Mouse (Mus musculus) adrenal gland, postnatal 25 days (tissue): Measurements from ENCODE around the gene Myh7b. TPM values are rescaled to one million over a fixed set of nuclear protein-coding genes. Genes with fewer than 3 reads are reported as not detected.

ENCODE experiments used
- DNase-seq: peaks from one replicate; pipeline ENCODE4 v3.0.0; 2021; ENCODE audit warnings: mixed read lengths
- long read RNA-seq: library from polyadenylated mRNA; stranded (forward); transcript quantifications from one replicate; pipeline ENCODE4 v2.0.0, GENCODE M21; 2021
- total RNA-seq: library from RNA; stranded (reverse); gene quantifications from 2 replicates; pipeline ENCODE4 v1.2.3, GENCODE M21; 2021

The Myh7b gene
- total RNA-seq = 0.24 TPM in 1 of 2 replicates, not detected in the other
- long read RNA-seq = 0 reads

DNA sequence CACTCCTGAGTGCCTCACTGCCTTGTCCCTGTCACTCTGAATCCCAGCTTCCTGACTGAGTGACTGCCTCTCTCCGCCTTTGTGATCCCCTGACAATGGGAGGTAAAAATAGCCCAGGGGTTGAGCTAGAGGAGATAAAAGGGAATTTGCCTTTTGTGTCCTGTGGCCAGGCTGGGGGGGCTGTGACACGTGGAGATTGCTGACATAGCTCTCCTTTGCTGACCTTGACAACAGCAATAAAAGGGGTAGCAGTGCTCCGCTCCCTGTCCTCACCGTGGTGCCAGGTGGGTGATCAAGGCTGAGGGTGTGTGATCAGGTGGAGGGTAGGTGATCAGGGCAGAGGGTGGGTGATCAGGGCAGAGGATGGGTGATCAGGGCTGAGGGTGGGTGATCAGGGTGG is at the start of gene Myh7b:
TSS of gene Myh7b (plus strand) at position 235 of the 400 bp plus-strand sequence.
- no peak for DNase-seq

DNA sequence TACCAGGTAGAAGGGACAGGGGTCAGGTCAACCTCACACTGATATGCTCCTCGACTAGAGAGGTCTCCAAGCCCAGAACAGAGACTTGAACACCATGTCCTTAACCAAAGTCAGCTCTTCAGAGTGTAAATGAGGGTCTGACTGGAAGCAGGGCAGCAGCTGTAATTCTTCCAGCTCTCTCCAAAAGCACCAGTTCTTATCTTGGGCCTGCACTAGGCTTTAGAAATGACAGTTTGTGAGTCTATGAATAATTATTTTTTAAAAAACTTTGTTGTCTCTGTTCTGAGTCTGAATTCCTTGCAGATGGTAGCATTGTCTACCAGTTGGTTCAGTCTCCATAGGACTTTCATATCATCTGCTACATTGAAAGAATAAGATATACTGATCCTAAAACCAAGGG is 48.8 kb upstream of the Myh7b start:
- DNase-seq = no peak

DNA sequence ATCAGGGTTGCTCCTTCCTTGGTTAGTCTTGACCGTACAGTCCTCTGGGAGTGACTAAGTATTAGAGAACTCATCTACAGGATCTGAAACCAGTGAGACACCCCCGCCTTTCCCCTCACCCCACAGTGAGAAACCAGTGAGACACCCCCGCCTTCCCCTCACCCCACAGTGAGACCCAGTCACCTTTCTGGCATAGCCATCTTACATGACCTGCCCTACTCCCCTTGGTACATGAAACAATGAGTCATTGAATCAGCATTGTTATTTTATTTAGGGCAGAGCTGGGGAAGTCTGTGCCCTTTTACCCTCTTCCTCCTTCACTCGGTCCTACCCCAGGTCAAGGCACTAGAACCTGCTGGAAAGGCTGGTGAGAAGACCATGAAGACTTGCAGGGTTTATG is 48.1 kb upstream of the Myh7b start:
- DNase-seq = no peak

DNA sequence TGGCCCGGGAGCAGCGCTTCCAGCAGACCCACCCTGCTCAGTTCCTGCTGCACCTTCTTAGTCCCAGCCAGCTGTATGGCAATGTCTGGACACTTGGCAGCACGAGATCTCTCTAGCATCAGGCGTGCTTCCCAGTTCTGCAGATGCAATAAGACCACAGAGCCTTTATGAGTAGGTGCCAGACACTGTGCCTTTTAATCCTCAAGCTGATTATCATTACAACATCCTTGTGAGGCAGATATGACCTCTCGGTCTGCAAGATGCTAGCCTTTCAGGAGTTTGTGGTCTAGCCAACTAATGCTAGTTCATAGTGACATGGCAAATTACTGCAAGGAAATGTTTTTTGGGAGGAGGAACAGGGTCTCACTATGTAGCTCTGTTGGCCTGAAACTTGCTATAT is 43.3 kb upstream of the Myh7b start:
- no peak for DNase-seq

DNA sequence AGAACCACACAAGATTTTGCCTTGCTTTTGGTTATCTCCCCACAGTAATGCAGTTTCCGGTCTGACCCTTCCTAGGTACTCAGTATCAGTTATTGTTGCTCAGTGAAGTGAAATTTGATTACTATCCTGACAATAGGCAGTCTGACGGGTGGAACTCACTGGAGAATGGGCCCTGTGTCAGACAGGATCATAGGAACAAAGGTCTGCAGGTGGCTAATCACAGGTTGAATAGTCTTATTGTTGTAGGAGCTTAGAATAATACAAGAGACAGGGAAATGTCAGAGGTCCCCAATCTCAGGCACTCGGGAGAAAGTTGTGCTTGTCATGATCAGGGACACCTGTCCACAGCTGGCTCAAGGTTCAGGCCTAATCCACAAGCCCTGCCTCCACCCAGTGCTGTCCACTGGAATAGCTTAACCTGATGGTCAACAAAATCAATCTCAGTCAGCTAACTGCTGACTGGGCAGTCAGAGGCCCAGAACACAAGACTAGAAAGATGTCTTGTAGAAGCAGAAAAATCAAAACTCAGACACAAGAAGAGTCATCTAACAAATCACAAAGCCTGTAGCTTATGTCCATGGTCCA is 41.7 kb upstream of the Myh7b start:
- DNase-seq = no peak

DNA sequence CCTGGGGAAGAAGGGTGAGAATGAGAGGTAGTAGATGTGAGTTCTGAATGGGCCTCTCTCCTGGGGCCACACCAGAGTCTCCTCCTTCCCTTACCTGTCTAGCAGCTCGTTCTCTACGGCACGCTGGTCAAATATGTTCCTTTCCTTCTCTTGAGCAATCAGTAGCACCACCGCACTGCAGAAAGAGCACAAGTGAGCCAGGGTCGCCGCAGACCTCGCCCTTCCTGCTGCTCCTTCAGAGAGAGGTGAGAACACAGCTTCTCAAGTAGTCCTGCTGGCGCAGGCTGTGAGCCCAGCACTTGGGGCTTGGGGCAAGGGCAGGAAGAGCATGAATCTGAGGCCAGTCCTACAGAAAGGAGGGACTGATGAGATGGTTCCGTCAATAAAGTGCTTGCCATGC is 38.0 kb upstream of the Myh7b start:
- no peak for DNase-seq

DNA sequence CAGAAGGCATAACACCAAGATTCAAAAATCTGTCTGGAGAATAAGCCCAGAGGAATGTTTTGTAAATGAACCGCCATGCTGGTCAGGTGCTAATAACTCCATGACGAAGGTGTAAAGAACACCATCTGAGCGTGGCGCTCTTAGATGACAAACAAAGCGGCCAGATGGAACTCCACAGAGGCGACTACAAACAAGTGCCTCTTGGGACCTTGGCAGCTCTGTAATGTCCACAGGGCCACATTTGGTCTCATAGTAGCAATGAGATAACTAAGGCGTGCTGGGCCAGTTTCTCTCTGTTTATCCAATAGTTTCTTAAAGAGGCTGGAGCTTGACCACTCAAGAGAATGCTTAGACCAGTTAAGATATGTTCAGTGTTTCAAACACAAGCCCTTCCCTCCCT is 37.0 kb upstream of the Myh7b start:
- DNase-seq = no peak

DNA sequence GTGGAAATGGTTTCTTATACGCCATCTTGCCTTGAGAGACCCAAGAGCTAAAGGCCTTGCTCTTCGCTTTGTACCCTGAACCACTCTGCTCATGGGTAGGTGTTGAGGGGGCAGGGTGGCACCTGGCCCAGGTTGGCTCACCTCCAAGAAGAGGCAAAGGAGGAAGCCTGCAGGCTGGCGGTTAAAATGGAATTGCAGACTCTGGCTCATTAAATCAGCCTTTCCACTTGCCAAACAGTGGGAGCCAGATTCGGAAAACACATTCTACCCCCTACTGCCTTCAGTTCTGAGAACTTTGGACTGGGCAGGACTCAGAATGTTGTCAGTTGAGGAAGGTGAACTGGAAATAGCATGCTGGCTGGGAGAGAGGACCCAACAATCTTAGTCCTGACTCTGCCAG is 36.3 kb upstream of the Myh7b start:
- no peak for DNase-seq

DNA sequence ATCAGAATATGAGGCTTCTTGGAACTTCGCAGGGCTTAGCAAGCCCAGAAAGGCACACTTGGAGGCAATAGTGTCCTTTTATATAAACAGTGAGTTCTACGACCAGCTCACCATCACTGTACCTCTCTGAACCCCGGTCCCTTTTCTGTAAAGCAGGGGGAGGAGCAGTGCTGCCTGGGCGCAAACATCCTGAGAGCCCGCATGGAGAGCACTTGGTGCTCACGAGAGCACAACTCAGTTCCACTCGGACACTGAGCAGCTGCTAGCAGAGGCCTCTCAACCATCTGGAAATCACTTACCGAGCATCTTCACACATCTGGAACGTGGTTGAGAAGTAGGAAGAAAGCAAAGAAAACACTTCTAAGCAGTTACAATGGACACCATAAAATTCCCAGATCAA is 34.4 kb upstream of the Myh7b start:
- no peak for DNase-seq

DNA sequence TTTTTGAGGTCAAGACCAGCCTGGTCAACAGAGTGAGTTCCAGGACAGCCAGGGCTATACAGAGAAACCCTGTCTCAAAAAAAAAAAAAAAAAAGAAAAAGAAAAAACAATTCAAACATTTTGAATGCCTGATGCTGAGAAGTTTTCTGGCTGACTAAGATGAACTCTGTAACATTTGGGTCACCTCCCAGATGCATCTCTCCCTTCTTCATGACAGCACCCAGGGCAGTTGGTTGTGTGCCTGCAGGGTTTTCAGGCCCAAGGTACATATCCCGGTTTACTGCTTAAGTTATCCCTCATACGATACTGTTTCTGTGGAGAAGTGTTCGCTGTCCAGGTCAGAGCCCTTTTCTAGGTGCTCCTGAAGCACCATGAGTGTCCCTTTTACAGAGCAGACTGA is 30.7 kb upstream of the Myh7b start:
- DNase-seq = no peak

DNA sequence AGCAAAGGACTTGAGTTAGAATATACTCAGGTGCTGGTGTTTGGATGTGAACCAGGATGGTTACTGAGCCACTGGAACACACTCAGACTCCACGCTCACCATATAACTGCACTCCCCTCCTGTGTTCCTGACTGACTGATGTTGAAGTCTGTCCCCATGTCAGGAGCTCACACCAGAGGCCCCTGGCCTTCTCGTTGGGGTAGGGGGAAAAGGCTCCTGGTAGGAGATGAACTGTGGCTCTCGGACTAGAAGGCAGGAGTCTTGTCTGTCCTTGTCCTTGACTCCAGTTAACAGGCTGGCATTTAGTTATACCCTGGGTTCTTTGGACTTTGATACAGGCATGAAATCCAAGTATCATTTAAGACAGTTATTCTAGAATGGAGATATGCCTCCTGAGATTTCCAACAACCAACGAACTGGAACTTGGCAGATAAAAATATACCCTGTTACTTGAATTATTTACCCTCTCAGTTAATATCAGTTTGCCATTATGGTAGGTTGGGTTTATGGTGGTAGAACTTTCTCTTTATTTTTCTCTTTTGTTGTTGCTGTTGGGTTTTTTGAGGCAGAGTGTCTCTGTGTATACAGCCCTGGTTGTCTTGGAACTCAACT is 28.5 kb upstream of the Myh7b start:
- no peak for DNase-seq

DNA sequence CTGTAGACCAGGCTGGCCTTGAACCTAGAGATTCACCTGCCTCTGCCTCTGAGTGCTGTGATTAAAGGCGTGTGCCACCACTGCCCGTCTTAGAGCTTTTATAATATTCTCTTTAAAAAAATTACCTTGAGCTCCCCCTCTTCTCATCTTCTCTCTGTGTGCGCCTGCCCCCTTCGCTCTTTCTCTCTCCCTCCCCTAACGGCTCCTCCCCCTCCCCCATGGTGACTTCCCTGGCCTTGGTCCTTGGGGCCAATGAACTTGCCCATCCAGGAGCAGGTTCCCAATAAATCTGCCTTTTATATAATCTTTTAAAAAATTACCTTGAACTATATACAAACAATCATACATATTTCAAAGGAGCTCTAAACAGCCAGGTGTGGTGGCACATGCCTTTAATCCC is 28.0 kb upstream of the Myh7b start:
- DNase-seq = no peak

DNA sequence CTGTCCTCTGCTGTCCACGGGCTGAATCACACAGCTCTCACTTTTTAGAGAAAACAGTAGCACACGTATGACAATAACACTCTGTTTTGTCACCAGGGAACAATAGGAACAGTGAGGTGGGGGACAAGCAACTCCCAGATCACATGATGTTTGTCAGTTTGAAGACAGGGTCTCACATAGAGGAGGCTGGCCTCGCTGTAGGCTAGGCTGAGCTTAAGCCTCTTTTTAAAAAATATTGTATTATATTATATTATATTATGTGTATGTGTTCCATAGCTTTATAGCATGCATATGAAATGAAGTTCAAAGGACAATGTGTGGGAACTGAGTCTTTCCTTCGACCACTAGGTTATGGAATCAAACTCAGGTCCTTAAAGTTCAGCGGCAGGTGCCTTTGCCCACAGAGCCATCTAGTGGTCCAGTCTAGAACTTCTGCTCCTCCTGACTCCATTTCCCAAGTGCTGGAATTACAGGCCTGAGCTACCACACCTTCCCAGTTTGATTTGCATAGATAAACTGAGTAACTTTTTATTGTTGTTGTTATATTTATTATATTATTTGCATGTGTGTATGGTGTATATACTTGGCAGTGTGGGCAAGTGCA is 27.0 kb upstream of the Myh7b start:
- DNase-seq = peak; percentile 48

DNA sequence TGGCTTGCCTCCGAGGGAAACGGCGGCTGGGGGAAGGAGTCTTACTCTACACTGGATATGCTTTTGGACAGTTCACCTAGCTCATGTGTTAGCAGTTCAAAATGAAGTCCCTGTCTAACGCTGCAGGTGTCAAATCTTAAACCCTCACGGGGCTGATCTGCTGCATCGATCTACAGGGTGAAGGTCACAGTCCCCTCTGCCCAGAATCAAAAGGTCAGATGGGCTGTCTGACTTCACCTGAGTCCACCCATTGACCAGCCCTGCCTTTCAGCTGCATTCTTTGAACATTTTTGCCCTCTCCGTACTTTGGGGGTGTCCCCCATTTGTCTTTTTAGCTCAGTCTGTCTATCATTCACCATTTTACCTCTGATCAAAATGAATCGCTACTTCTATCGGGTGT is 25.9 kb upstream of the Myh7b start:
- DNase-seq = no peak

DNA sequence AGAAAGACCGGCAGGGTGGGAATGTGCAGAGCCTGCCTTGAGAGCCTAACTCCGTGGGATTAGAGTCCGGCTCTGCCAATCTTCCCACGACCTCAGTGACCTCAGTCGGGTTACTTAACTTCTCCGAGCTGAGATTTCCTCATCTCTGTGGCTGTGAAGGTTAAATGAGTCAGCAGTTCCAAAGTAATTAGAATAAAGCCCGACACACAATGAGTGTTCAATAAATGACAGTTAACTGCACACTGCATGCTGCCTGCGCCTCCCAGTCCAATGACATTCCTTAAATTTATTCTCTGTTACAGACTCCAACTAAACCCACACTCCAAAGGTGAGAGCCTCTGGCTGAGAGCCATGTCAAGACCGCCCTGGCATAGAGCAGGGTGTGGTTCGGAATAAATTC is 25.5 kb upstream of the Myh7b start:
- peak; percentile 31 for DNase-seq

DNA sequence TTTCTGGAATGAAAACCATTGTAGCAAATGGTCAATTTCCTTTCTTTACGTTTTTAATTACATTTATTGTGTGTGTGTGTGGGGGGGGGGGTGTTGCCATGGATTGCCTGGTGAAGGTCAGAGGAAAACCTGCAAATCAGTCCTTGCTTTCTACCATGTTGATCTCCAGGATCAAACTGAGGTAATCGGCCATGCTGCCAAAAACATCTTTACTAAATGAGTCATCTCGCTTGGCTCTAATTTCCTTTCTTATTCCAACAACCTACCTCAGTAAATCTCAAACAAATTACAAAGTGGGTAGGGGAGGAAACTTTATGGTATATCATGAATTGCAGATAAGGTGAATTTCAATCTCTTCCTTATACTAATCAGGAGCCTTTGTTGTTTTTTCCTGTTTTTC is 22.9 kb upstream of the Myh7b start:
- DNase-seq = no peak

DNA sequence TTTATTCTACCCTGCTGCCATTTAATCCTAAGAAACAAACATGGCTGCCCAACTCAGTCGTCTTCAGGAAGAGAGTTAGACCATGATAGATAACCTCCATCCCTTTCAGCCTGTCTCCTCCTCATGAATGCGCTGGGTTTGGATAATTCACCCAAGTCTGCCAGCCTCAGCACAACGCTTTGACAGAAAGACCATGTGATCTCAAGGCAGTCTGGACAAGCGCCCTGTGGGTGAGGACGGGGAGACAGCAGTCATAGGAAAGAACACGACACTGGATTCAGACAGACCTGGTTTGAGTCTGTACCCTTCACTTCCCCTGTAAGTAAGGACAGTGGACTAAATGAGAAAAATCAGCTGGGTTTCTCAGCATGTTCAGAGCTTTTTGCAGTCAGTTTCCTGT is 21.5 kb upstream of the Myh7b start:
- no peak for DNase-seq

DNA sequence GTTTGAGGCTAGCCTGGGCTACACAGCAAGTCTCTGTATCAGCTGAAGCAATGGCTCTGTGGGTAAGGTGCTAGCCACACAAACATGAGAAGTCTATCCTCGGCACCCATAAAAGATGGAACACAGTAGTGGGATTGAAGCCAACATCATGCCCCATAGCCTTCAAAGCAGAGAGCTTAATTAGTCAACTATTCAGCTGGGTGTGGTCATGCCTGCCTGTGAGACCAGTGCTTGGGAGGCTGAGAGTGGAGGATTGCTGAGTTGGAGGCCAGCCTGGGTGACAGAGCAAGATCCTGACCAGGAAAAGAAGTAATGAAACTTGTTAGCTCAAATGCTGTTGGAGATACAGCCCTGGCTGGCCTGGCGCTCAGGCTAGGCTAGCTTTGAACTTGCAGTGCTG is 20.1 kb upstream of the Myh7b start:
- no peak for DNase-seq

DNA sequence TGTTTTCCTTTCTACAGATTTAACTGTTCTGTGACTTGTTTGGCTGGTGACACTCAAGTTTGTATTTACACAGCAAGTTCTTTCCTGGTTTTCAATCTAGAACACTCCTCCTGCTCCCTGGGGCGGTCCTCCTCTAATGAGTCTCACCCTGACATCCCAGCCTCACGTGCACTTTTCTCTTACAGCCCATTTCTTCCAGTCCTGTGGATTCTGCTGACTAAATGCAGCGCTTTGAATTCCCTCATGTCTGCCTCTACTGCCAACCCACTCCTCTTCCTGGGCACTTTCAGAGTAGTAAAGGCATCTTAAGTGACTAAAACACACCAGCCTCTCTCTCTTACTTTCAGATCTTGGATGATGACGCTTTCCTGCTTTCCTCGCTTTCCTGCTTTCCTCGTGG is 19.3 kb upstream of the Myh7b start:
- no peak for DNase-seq

DNA sequence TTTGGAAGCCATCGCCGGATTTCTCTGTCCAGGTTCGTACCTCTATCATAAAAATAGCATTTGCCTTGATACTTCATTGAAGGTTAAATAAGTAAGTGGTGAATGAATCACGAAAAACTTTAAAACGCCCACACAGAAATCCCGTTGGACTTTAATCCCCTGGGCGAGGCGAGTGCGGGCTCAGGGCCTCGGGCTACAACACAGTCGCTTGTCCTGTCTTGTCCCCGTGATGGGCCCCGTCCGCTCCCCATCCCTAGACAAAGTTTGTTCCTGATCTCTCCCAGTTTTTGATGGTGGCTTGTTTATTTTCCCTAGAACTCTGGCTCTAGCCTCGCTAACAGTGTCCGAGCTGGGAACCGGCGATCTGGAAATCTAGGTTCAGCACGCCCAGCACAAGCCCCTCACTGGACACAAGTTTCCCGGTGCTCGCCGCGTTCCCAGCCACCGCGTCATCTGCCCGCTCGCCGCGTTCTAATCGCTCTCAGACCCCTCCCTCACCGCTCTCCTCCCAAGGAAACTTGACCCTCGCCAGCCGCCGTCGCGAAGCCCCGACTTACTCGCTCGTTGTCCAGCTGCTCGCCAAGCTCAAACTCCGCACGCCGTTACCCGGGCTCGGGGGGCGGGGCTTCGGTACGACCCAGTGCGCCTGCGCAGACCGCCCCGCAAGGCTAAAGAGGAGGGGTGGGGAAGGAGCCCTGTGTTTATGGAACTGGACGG is 18.7 kb upstream of the Myh7b start, which contains the start of gene Gss:
TSS of gene Gss (minus strand) at position 674 of the 717 bp plus-strand sequence.
- DNase-seq = peak; percentile 100

DNA sequence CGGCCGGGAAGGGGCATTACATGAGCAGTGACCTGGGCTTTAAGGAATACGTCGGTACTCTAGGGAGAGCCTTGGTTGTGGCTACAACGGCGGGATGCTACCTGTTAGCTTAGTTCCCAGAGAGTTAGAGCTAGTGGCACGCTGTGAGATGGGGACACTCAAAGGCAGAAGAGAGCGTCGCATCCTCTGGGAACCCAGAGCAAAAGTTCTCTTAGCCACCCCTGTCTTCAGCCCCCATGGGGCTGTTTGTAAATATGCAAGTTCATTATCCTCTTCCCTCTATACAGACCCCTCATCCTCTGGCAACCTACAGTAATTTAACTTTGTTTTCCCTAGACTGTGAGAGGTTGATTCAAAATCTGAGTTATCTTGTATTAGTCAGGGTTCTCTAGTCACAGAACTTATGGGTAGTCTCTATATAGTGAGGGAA is 18.1 kb upstream of the Myh7b start:
- DNase-seq = no peak

DNA sequence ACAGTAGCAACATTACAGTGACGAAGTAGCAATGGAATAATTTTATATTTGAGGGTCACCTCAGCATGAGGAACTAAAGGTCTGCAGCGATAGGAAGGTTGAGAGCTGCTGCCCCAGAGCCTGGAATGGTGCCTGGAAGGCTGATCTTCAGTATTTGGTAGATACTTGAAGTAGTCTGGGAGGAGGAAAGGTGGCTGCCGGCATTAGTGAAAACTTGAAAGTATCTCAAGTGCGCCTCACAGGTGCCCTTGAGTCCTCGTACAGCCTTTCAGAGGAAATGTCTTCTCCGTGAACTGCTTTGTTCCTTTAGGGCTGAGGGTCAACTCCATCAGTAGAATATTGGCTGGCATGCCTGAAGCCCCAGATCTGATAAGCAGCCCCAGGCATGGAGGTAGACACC is 15.5 kb upstream of the Myh7b start:
- DNase-seq = no peak

DNA sequence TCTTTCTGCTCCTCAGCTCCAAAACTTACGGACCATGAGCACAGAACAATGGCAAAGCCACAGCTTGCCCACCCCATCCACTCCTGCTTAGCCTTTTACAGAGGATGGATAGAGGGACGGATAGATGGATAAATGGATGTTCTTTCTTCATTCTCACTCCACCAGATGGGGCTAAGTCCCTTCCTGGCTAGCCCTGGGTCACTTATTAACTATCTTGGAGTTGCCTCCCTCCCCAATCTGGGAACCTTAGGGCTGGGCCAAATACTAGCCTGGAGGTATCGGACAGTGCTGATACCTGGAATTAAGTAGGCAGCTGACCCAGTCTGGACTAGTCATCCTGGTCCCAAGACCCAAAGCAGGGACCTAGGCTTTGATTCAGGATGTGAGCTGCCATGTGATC is 7.3 kb upstream of the Myh7b start:
- DNase-seq = no peak
